Mouse (Mus musculus): ENCODE measurements around the gene Map3k21. TPM values are rescaled to one million over a fixed set of nuclear protein-coding genes. Genes with fewer than 3 reads are reported as not detected.
A peak's percentile ranks its signal among the peaks of the same experiment; 100 is the strongest.

The Map3k21 gene
- polyA plus RNA-seq, 1 experiment from 2014 or later: 0.74 TPM

DNA sequence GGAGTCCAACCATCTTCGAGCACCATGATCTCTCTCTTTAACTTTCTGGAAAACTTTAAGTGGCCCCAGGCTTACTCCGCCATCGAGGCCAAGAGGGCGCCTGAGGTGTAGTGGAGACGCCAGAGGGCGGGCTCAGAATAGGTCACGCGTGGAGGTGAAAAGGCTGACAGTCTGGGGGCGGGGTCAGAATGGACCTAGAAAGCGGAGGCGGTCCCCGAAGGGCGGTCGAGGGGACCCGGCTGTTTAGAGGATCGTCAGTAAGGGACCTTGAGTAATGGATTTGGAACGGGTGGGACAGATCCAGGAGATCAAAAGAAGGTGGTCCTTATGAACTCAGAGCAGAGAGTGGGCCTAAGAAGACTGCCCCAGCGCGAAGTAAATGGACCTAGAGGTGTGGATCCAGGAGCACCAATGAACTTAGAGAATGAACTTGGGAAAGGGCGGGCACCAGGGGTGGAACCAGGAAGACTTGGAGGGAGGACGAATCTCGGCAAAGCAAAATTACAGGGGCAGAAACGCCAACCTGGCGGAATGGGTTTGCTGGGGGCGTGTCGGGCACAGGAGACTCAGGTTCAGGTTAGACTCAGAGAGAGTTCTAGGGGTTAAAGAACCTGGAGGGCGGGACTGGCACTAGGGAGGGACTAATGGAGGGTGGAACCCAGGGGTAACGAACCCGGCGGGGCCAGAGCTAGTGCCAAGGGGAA is 437 bp upstream of the Map3k21 start:
- TF ChIP-seq CTCF (IDR thresholded peaks at IDR 0.05): no peak
- TF ChIP-seq EP300 (IDR thresholded peaks at IDR 0.05): 0 out of 2 replicates have a peak, but pooled peaks have one; percentile 7
- peaks cover 21% of the 10 kb centered on the region for H3K27me3 ChIP-seq (replicated peaks; ENCODE audit: insufficient read depth, low read length)
- DNase-seq (ENCODE audit: low spot score) (peak; percentile 94), ATAC-seq (peak; percentile 94)
- H3K9me3 ChIP-seq (ENCODE audit: low read length): no peaks in the 10 kb centered on the region
- H3K4me1 ChIP-seq (ENCODE audit: insufficient read depth, low read depth, low read length): 0 out of 2 replicates have a peak, but pooled peaks cover 3% of the 10 kb centered on the region
- H3K9ac ChIP-seq (replicated peaks; ENCODE audit: low read depth): no peak overlapping the region
- H3K4me3 ChIP-seq (ENCODE audit: low read depth, low read length): peak overlapping the region; percentile 47
- no peaks in the 10 kb centered on the region for H3K36me3 ChIP-seq (ENCODE audit: insufficient read depth, low read length)
- WGBS: 2% methylated on average over 28 of the region's 30 CpGs
- H3K27ac ChIP-seq (ENCODE audit: low read length): peak overlapping the region; percentile 64
- peak overlapping the region; percentile 82 for H3K4me2 ChIP-seq (replicated peaks; ENCODE audit: low read depth, low read length)

DNA sequence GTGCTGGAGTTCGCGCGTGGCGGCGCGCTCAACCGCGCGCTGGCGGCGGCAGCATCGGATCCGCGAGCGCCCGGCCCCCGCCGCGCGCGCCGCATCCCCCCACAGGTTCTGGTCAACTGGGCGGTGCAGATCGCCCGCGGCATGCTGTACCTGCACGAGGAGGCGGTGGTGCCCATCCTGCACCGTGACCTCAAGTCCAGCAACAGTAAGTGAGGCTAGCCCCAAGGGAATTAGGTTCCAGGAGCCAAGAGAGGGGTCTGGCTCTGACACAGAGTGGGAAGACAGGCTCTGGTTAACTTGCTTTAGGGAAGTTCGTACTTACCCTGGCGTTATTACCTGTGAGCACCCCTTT is 955 bp downstream of the Map3k21 start:
- Histone ChIP-seq H3K27me3 (replicated peaks; ENCODE audit: insufficient read depth, low read length) (peaks cover 21% of the 10 kb centered on the region), H3K27ac (ENCODE audit: low read length) (no peak overlapping the region), H3K9ac (replicated peaks; ENCODE audit: low read depth) (no peak overlapping the region), H3K4me2 (replicated peaks; ENCODE audit: low read depth, low read length) (peak overlapping the region; percentile 82), H3K9me3 (ENCODE audit: low read length) (no peaks in the 10 kb centered on the region), H3K4me3 (ENCODE audit: low read depth, low read length) (peak overlapping the region; percentile 47), H3K4me1 (ENCODE audit: insufficient read depth, low read depth, low read length) (0 out of 2 replicates have a peak, but pooled peaks cover 3% of the 10 kb centered on the region), H3K36me3 (ENCODE audit: insufficient read depth, low read length) (no peaks in the 10 kb centered on the region)
- 4% methylated on average over 25 of the region's 31 CpGs for WGBS
- DNase-seq (ENCODE audit: low spot score) (no peak), ATAC-seq (no peak)
- no peak for TF ChIP-seq CTCF (IDR thresholded peaks at IDR 0.05)
- TF ChIP-seq EP300 (IDR thresholded peaks at IDR 0.05): no peak

DNA sequence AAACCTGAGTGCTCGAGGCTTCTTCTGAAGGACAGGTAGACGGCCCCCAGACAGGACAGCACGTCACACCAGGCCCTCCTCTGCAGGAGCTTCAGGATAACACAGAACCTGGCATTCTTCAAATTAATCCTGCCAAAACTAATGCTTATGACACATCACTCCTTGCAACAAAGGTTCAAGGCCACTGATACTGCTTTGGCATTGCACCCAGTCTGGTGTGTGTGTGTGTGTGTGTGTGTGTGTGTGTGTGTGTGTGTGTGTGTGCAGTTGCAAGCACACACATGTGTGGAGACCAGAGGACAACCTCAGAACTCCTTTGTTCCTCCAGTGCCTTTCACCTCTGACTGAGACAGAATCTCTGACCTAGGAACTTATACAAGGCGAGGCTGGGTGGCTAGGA is 3.0 kb downstream of the Map3k21 start:
- H3K9ac ChIP-seq (replicated peaks; ENCODE audit: low read depth): no peak overlapping the region
- no peak for ATAC-seq
- H3K4me2 ChIP-seq (replicated peaks; ENCODE audit: low read depth, low read length): no peak overlapping the region
- no peaks in the 10 kb centered on the region for H3K9me3 ChIP-seq (ENCODE audit: low read length)
- WGBS: 62% methylated on average over 4 of the region's 4 CpGs
- TF ChIP-seq CTCF (IDR thresholded peaks at IDR 0.05): no peak
- no peak for TF ChIP-seq EP300 (IDR thresholded peaks at IDR 0.05)
- no peaks in the 10 kb centered on the region for H3K36me3 ChIP-seq (ENCODE audit: insufficient read depth, low read length)
- H3K4me3 ChIP-seq (ENCODE audit: low read depth, low read length): no peak overlapping the region
- DNase-seq (ENCODE audit: low spot score): no peak
- no peak overlapping the region for H3K27ac ChIP-seq (ENCODE audit: low read length)
- H3K27me3 ChIP-seq (replicated peaks; ENCODE audit: insufficient read depth, low read length): peaks cover 21% of the 10 kb centered on the region
- H3K4me1 ChIP-seq (ENCODE audit: insufficient read depth, low read depth, low read length): 0 out of 2 replicates have a peak, but pooled peaks cover 3% of the 10 kb centered on the region

DNA sequence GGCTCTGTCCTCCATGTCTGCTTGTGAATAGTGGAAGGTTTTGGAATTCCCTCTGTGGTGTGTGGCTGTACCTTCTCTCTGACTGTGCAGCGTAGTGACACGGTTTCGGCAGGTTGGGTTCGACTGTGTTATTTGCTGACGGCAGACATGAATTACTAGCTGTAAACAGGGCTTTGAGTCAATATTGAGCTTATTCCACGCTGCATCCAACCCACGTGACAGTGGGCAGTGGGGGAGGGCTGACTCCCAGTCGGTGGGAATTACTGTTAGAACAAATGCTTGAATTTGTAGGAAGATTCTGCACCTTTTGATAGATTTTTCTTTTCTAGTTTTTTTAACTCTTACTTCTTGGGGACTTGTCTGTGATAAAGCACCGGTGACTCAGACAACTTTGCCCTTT is 4.1 kb downstream of the Map3k21 start:
- ATAC-seq (no peak), DNase-seq (ENCODE audit: low spot score) (no peak)
- Histone ChIP-seq H3K4me1 (ENCODE audit: insufficient read depth, low read depth, low read length) (0 out of 2 replicates have a peak, but pooled peaks cover 3% of the 10 kb centered on the region), H3K9ac (replicated peaks; ENCODE audit: low read depth) (no peak overlapping the region), H3K9me3 (ENCODE audit: low read length) (no peaks in the 10 kb centered on the region), H3K4me3 (ENCODE audit: low read depth, low read length) (no peak overlapping the region), H3K4me2 (replicated peaks; ENCODE audit: low read depth, low read length) (no peak overlapping the region), H3K36me3 (ENCODE audit: insufficient read depth, low read length) (no peaks in the 10 kb centered on the region), H3K27ac (ENCODE audit: low read length) (no peak overlapping the region), H3K27me3 (replicated peaks; ENCODE audit: insufficient read depth, low read length) (peaks cover 21% of the 10 kb centered on the region)
- WGBS: 48% methylated on average over 9 of the region's 9 CpGs
- TF ChIP-seq EP300 (IDR thresholded peaks at IDR 0.05): no peak
- TF ChIP-seq CTCF (IDR thresholded peaks at IDR 0.05): no peak

DNA sequence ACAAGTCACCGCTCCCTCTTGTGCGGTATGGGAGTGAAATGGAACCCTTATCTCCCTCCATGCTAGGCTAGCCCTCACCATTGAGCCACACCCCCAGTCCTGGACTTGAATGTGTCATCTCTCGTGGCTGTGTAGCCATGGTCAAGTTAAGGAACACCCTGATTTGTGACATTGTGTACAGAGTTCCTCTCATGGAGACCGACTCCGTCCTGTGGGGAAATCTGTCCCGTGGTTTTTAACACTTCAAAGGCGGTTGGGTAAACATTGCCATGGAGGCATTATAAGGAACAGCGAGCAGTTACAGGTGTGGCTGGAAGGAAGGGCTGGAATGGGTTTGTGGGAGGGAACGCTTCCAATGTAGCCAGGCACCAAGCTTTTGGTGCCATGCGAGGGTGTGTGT is 6.8 kb downstream of the Map3k21 start:
- no peak overlapping the region for H3K4me3 ChIP-seq (ENCODE audit: low read depth, low read length)
- no peak overlapping the region for H3K4me2 ChIP-seq (replicated peaks; ENCODE audit: low read depth, low read length)
- peak; percentile 86 for ATAC-seq
- H3K27ac ChIP-seq (ENCODE audit: low read length): no peak overlapping the region
- 32% methylated on average over 10 of the region's 10 CpGs for WGBS
- H3K9me3 ChIP-seq (ENCODE audit: low read length): no peaks in the 10 kb centered on the region
- no peaks in the 10 kb centered on the region for H3K36me3 ChIP-seq (ENCODE audit: insufficient read depth, low read length)
- TF ChIP-seq CTCF (IDR thresholded peaks at IDR 0.05) (no peak), EP300 (IDR thresholded peaks at IDR 0.05) (no peak)
- H3K4me1 ChIP-seq (ENCODE audit: insufficient read depth, low read depth, low read length): no peaks in the 10 kb centered on the region
- DNase-seq (ENCODE audit: low spot score): peak; percentile 79
- H3K27me3 ChIP-seq (replicated peaks; ENCODE audit: insufficient read depth, low read length): no peaks in the 10 kb centered on the region
- no peak overlapping the region for H3K9ac ChIP-seq (replicated peaks; ENCODE audit: low read depth)

DNA sequence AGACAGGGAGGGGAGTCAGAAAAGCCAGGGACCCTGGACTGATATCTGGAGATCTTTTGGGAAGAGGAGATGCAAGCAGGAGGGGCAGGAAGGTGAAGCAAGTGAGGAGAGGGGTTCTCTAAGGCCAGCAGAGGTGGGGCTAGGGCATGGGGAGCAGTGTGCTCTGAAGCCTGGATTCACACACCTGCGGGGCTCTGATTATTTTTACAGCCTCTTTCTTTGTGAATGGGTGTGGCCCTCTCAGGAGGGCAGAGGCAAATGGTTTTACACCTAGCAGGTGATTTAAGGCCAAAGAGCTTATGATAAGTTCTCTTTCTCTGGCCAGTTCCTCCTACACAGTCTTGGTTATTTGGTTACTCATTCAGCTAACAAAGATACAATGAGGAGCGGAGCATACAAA is 8.5 kb downstream of the Map3k21 start:
- Histone ChIP-seq H3K9ac (replicated peaks; ENCODE audit: low read depth) (no peak overlapping the region), H3K4me1 (ENCODE audit: insufficient read depth, low read depth, low read length) (no peaks in the 10 kb centered on the region), H3K9me3 (ENCODE audit: low read length) (no peaks in the 10 kb centered on the region), H3K27ac (ENCODE audit: low read length) (no peak overlapping the region), H3K4me3 (ENCODE audit: low read depth, low read length) (no peak overlapping the region), H3K4me2 (replicated peaks; ENCODE audit: low read depth, low read length) (no peak overlapping the region), H3K27me3 (replicated peaks; ENCODE audit: insufficient read depth, low read length) (no peaks in the 10 kb centered on the region), H3K36me3 (ENCODE audit: insufficient read depth, low read length) (no peaks in the 10 kb centered on the region)
- 52% methylated on average over 2 of the region's 2 CpGs for WGBS
- ATAC-seq (no peak), DNase-seq (ENCODE audit: low spot score) (no peak)
- TF ChIP-seq CTCF (IDR thresholded peaks at IDR 0.05) (no peak), EP300 (IDR thresholded peaks at IDR 0.05) (no peak)

All from lung, postnatal 0 days (tissue).